Mouse (Mus musculus) yolk sac, embryonic 10.5 days (tissue): ENCODE measurements around the gene Gm20815.
"Not testable (repeated sequence)": the region's sequence is repeated elsewhere in the genome, so short reads cannot be mapped to it uniquely, and the experiment has no call there.

ENCODE experiments used
- DNase-seq: peaks from one replicate; pipeline ENCODE4 v3.0.0-alpha.2; 2017; ENCODE audit warnings: low spot score

The Gm20815 gene

GRCm38 (mm10) chrY:8835069-8835468 is at the start of gene Gm20815:
Gene Gm20815, minus strand, starts transcription at chrY:8835169.
- DNase-seq, result not testable (repeated sequence)
